ENCODE assay signal across 27 mouse cellular contexts in genomic region chr1:191375644-191375998, GRCm38 (mm10). TPM values are rescaled to one million over a fixed set of nuclear protein-coding genes. Genes with fewer than 3 reads are reported as not detected.
DNase-seq lines count a peak whose midpoint lies in the region; ATAC-seq and TF ChIP-seq lines count a peak whose summit lies in the region.
"Had no signal": no experiment of that assay in that cellular context is flagged by ENCODE, and none has a peak within 500 bp of the region (broad histone marks: within the 10 kb centered on the region; RNA-seq: fewer than 3 reads in every experiment).

No protein-coding gene starts in this region.

- WGBS in heart, embryonic 15.5 days, result 32% methylated on average over 5 of the region's 5 CpGs
- WGBS in liver, embryonic 16.5 days (ENCODE audit: insufficient replicate concordance), result 22% methylated on average over 5 of the region's 5 CpGs

- no peak overlapping the region for H3K9ac ChIP-seq in heart, embryonic 15.5 days
- H3K9ac ChIP-seq in liver, embryonic 16.5 days (ENCODE audit: low read depth, low read length), result peak overlapping the region; percentile 2; the same call in 1 of the 2 replicates
- H3K9ac ChIP-seq: embryonic facial prominence, embryonic 15.5 days; lung, embryonic 15.5 days; neural tube, embryonic 15.5 days; stomach, embryonic 15.5 days had no signal

- H3K4me2 ChIP-seq in heart, embryonic 15.5 days, result peak overlapping the region; percentile 30; the same call in 1 of the 2 replicates
- H3K4me2 ChIP-seq in liver, embryonic 16.5 days (ENCODE audit: low read depth, low read length), result peak overlapping the region; percentile 7
- H3K4me2 ChIP-seq: embryonic facial prominence, embryonic 15.5 days; lung, embryonic 15.5 days; midbrain, embryonic 11.5 days; neural tube, embryonic 15.5 days; stomach, embryonic 15.5 days had no signal

- intact Hi-C loops in heart, postnatal 25 days (cut with DNase I), result no loop called here

- no peaks in the 10 kb centered on the region for H3K9me3 ChIP-seq in erythroblast, embryonic 14.5 days (ENCODE audit: control insufficient read depth, low read length)
- no peaks in the 10 kb centered on the region for H3K9me3 ChIP-seq in heart, embryonic 15.5 days (replicated peaks)
- H3K9me3 ChIP-seq in G1E (replicated peaks), result no peaks in the 10 kb centered on the region
- H3K9me3 ChIP-seq in liver, embryonic 16.5 days (replicated peaks; ENCODE audit: control insufficient read depth, low read length), result no peaks in the 10 kb centered on the region
- H3K9me3 ChIP-seq: embryonic facial prominence, embryonic 15.5 days; forebrain, embryonic 10.5 days; lung, embryonic 15.5 days; neural tube, embryonic 15.5 days; stomach, embryonic 15.5 days had no signal

- peak overlapping the region; percentile 49 for H3K27ac ChIP-seq in heart, embryonic 15.5 days
- H3K27ac ChIP-seq in liver, embryonic 16.5 days (ENCODE audit: low read length), result peak overlapping the region; percentile 16; the same call in 1 of the 2 replicates
- H3K27ac ChIP-seq: embryonic facial prominence, embryonic 15.5 days; forebrain, embryonic 10.5 days; hindbrain, postnatal 0 days; kidney, postnatal 0 days; lung, embryonic 15.5 days; neural tube, embryonic 15.5 days; stomach, embryonic 15.5 days had no signal

- no peak for DNase-seq in heart, postnatal 25 days (ENCODE audit: low spot score)
- no peak for DNase-seq in G1E (ENCODE audit: low spot score)
- DNase-seq in spleen, postnatal 36 days (ENCODE audit: low spot score in 2 of 2), result no peak
- DNase-seq: adrenal gland, postnatal 14 days; cerebellum, adult 2 months; cerebellum, postnatal 36 days; gastrocnemius, postnatal 14 days; kidney, adult 11 months; layer of hippocampus, adult 9-11 months; lung, postnatal 36 days; right cerebral cortex, adult 18-20 months; right cerebral cortex, postnatal 4 days; thymus, adult 18-20 months; thymus, postnatal 36 days had no signal

- TF ChIP-seq CTCF in G1E (IDR thresholded peaks at IDR 0.05; ENCODE audit: low read depth, low read length), result no peak

- H3K4me1 ChIP-seq in erythroblast, embryonic 14.5 days (ENCODE audit: control insufficient read depth), result peaks cover 42% of the 10 kb centered on the region
- peaks cover 18% of the 10 kb centered on the region for H3K4me1 ChIP-seq in heart, embryonic 15.5 days (replicated peaks)
- H3K4me1 ChIP-seq in G1E (ENCODE audit: insufficient read depth, low read depth, low read length), result peaks cover 53% of the 10 kb centered on the region
- H3K4me1 ChIP-seq in liver, embryonic 16.5 days (ENCODE audit: control insufficient read depth, low read depth, low read length), result peaks cover 16% of the 10 kb centered on the region
- H3K4me1 ChIP-seq: embryonic facial prominence, embryonic 15.5 days; forebrain, embryonic 10.5 days; lung, embryonic 15.5 days; neural tube, embryonic 15.5 days; stomach, embryonic 15.5 days had no signal

- H3K4me3 ChIP-seq in erythroblast, embryonic 14.5 days (replicated peaks), result peak overlapping the region; percentile 37
- H3K4me3 ChIP-seq in heart, embryonic 15.5 days, result no peak overlapping the region
- peak overlapping the region; percentile 66; the same call in 1 of the 2 replicates for H3K4me3 ChIP-seq in G1E (ENCODE audit: low read depth, low read length)
- H3K4me3 ChIP-seq in liver, embryonic 16.5 days (ENCODE audit: low read depth, low read length), result no peak overlapping the region
- H3K4me3 ChIP-seq: embryonic facial prominence, embryonic 15.5 days; forebrain, embryonic 10.5 days; lung, embryonic 15.5 days; neural tube, embryonic 15.5 days; stomach, embryonic 15.5 days had no signal

- H3K27me3 ChIP-seq in erythroblast, embryonic 14.5 days (ENCODE audit: control insufficient read depth), result no peaks in the 10 kb centered on the region
- no peaks in the 10 kb centered on the region for H3K27me3 ChIP-seq in heart, embryonic 15.5 days
- H3K27me3 ChIP-seq in G1E (ENCODE audit: insufficient read depth, low read length), result no peaks in the 10 kb centered on the region
- H3K27me3 ChIP-seq in liver, embryonic 16.5 days (ENCODE audit: control insufficient read depth, insufficient read depth, low read depth, low read length), result no peaks in the 10 kb centered on the region
- H3K27me3 ChIP-seq: embryonic facial prominence, embryonic 15.5 days; lung, embryonic 15.5 days; neural tube, embryonic 15.5 days; stomach, embryonic 15.5 days had no signal

- ATAC-seq in erythroblast, adult 5-6 weeks (replicated peaks; ENCODE audit: low FRiP score, poor library complexity, severe bottlenecking), result no peak
- no peak for ATAC-seq in heart, embryonic 15.5 days (replicated peaks; ENCODE audit: insufficient number of reproducible peaks, insufficient read depth, low FRiP score, low read depth)
- ATAC-seq in G1E (ENCODE audit: extremely low read depth, insufficient number of reproducible peaks, low FRiP score, poor library complexity, severe bottlenecking), result peak; percentile 18; the same call in 1 of the 2 replicates
- no peak for ATAC-seq in liver, embryonic 16.5 days (ENCODE audit: low read depth)
- ATAC-seq: forebrain, embryonic 16.5 days; hindbrain, postnatal 0 days had no signal

- peaks cover 15% of the 10 kb centered on the region for H3K36me3 ChIP-seq in erythroblast, embryonic 14.5 days (ENCODE audit: control insufficient read depth)
- peaks cover 7% of the 10 kb centered on the region for H3K36me3 ChIP-seq in heart, embryonic 15.5 days
- H3K36me3 ChIP-seq in G1E (replicated peaks), result peaks cover 18% of the 10 kb centered on the region
- H3K36me3 ChIP-seq in liver, embryonic 16.5 days (ENCODE audit: control insufficient read depth, insufficient read depth), result peaks cover 8% of the 10 kb centered on the region
- H3K36me3 ChIP-seq: embryonic facial prominence, embryonic 15.5 days; neural tube, embryonic 15.5 days had no signal

RNA-seq across cellular contexts. Expression of gene Ppp2r5a, which starts 27.5 kb away (rescaled TPM):
- polyA plus RNA-seq in erythroblast, embryonic 14.5 days (2012), result 5.6 and 5.9 TPM in 2 replicates
- total RNA-seq in erythroblast, adult 5-6 weeks (2015; ENCODE audit: low replicate concordance), result 52.7 and 60.3 TPM in 2 replicates
- 56.3 and 62.8 TPM in 2 replicates for total RNA-seq in erythroblast, adult 5-6 weeks (2017; ENCODE audit: low replicate concordance)
- polyA plus RNA-seq in heart, embryonic 15.5 days (2015; fragmentation: Nextera tagmentation; extraction: Ambion mirVana), result 31.1 and 36.4 TPM in 2 replicates
- 100 to 1,000 TPM; 103 to 110 TPM for total RNA-seq in heart, postnatal 25 days (2021)
- total RNA-seq in G1E (2014; fragmentation: Nextera tagmentation) (133 and 147 TPM in 2 replicates), G1E (2017) (133 and 142 TPM in 2 replicates)
- 45.1 and 56.2 TPM in 2 replicates for polyA plus RNA-seq in G1E (2012)
- polyA plus RNA-seq in liver, embryonic 16.5 days (2015; fragmentation: Nextera tagmentation; extraction: Ambion mirVana), result 9.8 and 11.3 TPM in 2 replicates

RNA-seq across cellular contexts. Expression of gene Tmem206, which starts 49.9 kb away (rescaled TPM):
- 0.50 and 0.92 TPM in 2 replicates for polyA plus RNA-seq in erythroblast, embryonic 14.5 days (2012)
- 3.3 TPM in 2 replicates for total RNA-seq in erythroblast, adult 5-6 weeks (2015; ENCODE audit: low replicate concordance)
- total RNA-seq in erythroblast, adult 5-6 weeks (2017; ENCODE audit: low replicate concordance), result 4.2 and 5.7 TPM in 2 replicates
- polyA plus RNA-seq in heart, embryonic 15.5 days (2015; fragmentation: Nextera tagmentation; extraction: Ambion mirVana), result 14.3 and 18.3 TPM in 2 replicates
- 1 to 10 TPM; 3.5 to 4.1 TPM for total RNA-seq in heart, postnatal 25 days (2021)
- total RNA-seq in G1E (2014; fragmentation: Nextera tagmentation), result 18.8 and 22.6 TPM in 2 replicates
- total RNA-seq in G1E (2017), result 8.0 and 9.2 TPM in 2 replicates
- 3.4 and 3.7 TPM in 2 replicates for polyA plus RNA-seq in G1E (2012)
- 5.9 and 6.1 TPM in 2 replicates for polyA plus RNA-seq in liver, embryonic 16.5 days (2015; fragmentation: Nextera tagmentation; extraction: Ambion mirVana)

RNA-seq across cellular contexts. Expression of gene Nenf, which starts 57.6 kb away (rescaled TPM):
- 6.9 and 9.3 TPM in 2 replicates for polyA plus RNA-seq in erythroblast, embryonic 14.5 days (2012)
- total RNA-seq in erythroblast, adult 5-6 weeks (2015; ENCODE audit: low replicate concordance), result 2.3 and 21.5 TPM in 2 replicates
- total RNA-seq in erythroblast, adult 5-6 weeks (2017; ENCODE audit: low replicate concordance), result 0.60 and 9.2 TPM in 2 replicates
- polyA plus RNA-seq in heart, embryonic 15.5 days (2015; fragmentation: Nextera tagmentation; extraction: Ambion mirVana), result 108 and 121 TPM in 2 replicates
- total RNA-seq in heart, postnatal 25 days (2021), result 100 to 1,000 TPM in 1 of 2 experiments, 10 to 100 TPM in 1; 98.8 to 102 TPM
- 50.9 and 65.1 TPM in 2 replicates for total RNA-seq in G1E (2014; fragmentation: Nextera tagmentation)
- total RNA-seq in G1E (2017), result 24.7 and 34.0 TPM in 2 replicates
- polyA plus RNA-seq in G1E (2012), result 52.0 and 60.8 TPM in 2 replicates
- polyA plus RNA-seq in liver, embryonic 16.5 days (2015; fragmentation: Nextera tagmentation; extraction: Ambion mirVana), result 22.0 and 25.5 TPM in 2 replicates

Comparison
In these comparisons a context has a peak if more than half of its experiments do, and no peak if none do; other contexts are left out.
1. H3K4me3 ChIP-seq: peak in erythroblast, embryonic 14.5 days (single experiment) and G1E (single experiment); none in heart, embryonic 15.5 days (single experiment) and liver, embryonic 16.5 days (single experiment).